Mouse (Mus musculus): ENCODE measurements around the gene Adam19. TPM values are rescaled to one million over a fixed set of nuclear protein-coding genes. Genes with fewer than 3 reads are reported as not detected.

Adam19 gene
- polyA plus RNA-seq, 1 experiment from 2014 or later, result 26.8 TPM

DNA sequence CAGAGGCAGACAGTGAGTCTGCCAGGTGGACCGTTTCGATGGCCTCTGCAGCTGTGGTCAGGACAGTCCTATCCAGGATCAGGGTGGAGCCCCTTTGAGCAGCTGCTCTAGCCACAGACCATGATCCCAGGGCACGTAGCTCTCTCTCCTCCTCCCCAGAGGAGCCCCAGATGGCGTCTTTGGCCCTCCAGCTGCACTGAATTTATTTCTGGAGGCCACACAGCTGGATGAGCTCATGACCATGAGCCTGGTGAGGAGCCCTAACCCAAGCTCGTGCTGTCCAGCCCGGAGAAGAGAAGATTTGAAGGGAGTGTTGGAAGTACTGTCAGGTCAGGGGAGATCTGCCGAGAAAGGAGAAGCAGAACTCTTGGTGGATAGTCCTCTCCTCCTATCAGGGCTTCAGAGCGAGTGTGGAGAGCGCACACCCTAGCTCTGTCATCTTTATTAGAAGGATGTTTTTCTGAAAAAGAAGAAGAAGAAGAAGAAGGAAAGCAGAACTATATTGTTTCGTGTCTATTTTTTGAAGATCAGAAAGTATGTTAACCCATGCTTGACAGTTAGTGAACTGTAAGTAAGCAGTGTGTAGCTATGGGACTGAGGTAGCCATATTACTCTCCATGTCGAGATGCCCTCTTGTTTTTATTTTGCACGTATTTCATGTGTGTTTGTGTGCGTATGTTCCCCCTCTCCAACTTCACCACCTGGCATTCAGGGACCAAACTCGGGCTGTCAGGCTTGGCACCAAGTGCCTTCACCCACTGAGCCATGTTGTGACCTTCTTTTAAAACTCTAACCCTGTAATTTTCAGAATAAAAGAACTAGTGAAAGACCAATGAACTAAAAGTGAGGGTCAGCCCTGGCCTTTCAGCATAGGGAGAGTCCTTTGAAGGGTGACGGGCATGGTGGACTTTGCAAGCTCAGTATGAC is 72.1 kb downstream of the Adam19 start:
- Histone ChIP-seq H3K4me1 (ENCODE audit: control insufficient read depth, insufficient read depth, low read length) (no peaks in the 10 kb centered on the region), H3K9me3 (ENCODE audit: control insufficient read depth, low read depth, low read length) (no peaks in the 10 kb centered on the region), H3K4me3 (ENCODE audit: low read depth, low read length) (no peak overlapping the region), H3K4me2 (replicated peaks; ENCODE audit: low read depth, low read length) (no peak overlapping the region), H3K36me3 (ENCODE audit: control insufficient read depth, insufficient read depth, low read length) (peaks cover 23% of the 10 kb centered on the region), H3K27ac (ENCODE audit: low read length) (peak overlapping the region; percentile 58), H3K27me3 (ENCODE audit: control insufficient read depth, insufficient read depth, low read length) (no peaks in the 10 kb centered on the region), H3K9ac (replicated peaks; ENCODE audit: low read depth, low read length) (no peak overlapping the region)
- WGBS, result 71% methylated on average over 15 of the region's 15 CpGs
- peak; percentile 54; the same call in 1 of the 2 replicates for ATAC-seq (ENCODE audit: insufficient number of reproducible peaks, insufficient read depth, low FRiP score, low read depth)

DNA sequence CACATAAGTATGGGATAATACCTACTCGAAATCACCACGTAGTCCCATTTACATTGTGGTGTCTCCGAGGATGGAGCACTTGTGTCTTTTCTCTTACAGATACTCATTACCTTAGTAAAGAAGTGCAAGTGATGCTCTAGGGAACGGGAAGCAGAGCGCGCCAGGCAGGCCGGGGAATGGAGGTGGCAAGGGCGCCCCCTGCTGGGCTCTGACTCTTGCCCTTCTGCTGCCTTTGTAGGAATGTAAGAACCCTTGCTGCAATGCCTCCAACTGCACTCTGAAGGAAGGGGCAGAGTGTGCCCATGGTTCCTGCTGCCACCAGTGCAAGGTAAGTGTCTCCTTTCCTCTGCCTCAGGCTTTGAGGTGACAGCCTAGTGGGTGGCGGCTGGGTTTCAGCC is 72.8 kb downstream of the Adam19 start:
- H3K9ac ChIP-seq (replicated peaks; ENCODE audit: low read depth, low read length), result no peak overlapping the region
- H3K9me3 ChIP-seq (ENCODE audit: control insufficient read depth, low read depth, low read length), result no peaks in the 10 kb centered on the region
- H3K27me3 ChIP-seq (ENCODE audit: control insufficient read depth, insufficient read depth, low read length), result no peaks in the 10 kb centered on the region
- WGBS, result 72% methylated on average over 9 of the region's 9 CpGs
- no peak overlapping the region for H3K4me3 ChIP-seq (ENCODE audit: low read depth, low read length)
- peaks cover 21% of the 10 kb centered on the region for H3K36me3 ChIP-seq (ENCODE audit: control insufficient read depth, insufficient read depth, low read length)
- ATAC-seq (ENCODE audit: insufficient number of reproducible peaks, insufficient read depth, low FRiP score, low read depth), result no peak
- no peaks in the 10 kb centered on the region for H3K4me1 ChIP-seq (ENCODE audit: control insufficient read depth, insufficient read depth, low read length)
- H3K4me2 ChIP-seq (replicated peaks; ENCODE audit: low read depth, low read length), result no peak overlapping the region
- H3K27ac ChIP-seq (ENCODE audit: low read length), result no peak overlapping the region

DNA sequence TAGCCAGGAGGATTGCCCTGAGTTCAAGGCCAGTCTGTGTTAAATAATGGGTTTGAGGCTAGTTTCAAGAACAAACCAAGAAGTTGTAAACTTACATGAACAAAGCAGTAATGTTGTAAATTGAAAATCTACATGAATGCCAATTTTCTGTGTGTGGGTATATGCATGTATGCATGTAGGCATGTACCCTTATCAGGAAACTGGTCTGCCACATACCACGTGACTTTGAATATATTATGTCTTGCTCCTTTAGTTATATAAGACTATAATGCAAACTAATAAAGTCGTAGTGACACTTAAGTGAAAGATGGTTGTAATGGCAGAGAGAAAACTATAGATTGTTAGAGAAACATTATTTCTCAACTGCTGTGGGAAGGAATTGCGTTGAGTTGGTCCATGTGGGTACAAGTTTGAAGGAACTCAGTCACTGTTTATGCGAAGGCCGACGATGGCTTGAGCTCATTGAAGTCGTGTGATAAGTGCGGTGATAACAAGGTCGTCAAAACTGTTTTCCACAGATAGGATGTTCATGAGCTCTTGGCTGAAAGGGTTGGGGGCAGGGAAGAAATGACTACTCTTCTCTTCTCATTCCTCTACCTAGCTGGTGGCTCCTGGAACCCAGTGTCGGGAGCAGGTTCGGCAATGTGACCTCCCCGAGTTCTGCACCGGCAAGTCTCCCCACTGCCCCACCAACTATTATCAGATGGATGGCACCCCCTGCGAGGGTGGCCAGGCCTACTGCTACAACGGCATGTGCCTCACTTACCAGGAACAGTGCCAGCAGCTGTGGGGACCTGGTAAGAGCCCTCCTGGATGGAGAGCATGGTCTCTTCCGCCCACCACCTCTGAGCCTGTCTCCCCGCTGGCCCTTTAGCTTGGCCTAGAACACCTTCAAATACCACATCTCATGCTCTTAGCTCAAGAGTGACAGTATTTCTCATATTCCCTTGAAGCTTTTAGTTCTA is 75.5 kb downstream of the Adam19 start:
- no peak overlapping the region for H3K9ac ChIP-seq (replicated peaks; ENCODE audit: low read depth, low read length)
- H3K27me3 ChIP-seq (ENCODE audit: control insufficient read depth, insufficient read depth, low read length), result no peaks in the 10 kb centered on the region
- H3K4me3 ChIP-seq (ENCODE audit: low read depth, low read length), result no peak overlapping the region
- H3K9me3 ChIP-seq (ENCODE audit: control insufficient read depth, low read depth, low read length), result no peaks in the 10 kb centered on the region
- 90% methylated on average over 17 of the region's 17 CpGs for WGBS
- H3K36me3 ChIP-seq (ENCODE audit: control insufficient read depth, insufficient read depth, low read length), result peaks cover 31% of the 10 kb centered on the region
- no peaks in the 10 kb centered on the region for H3K4me1 ChIP-seq (ENCODE audit: control insufficient read depth, insufficient read depth, low read length)
- ATAC-seq (ENCODE audit: insufficient number of reproducible peaks, insufficient read depth, low FRiP score, low read depth), result no peak
- H3K27ac ChIP-seq (ENCODE audit: low read length), result no peak overlapping the region
- no peak overlapping the region for H3K4me2 ChIP-seq (replicated peaks; ENCODE audit: low read depth, low read length)

DNA sequence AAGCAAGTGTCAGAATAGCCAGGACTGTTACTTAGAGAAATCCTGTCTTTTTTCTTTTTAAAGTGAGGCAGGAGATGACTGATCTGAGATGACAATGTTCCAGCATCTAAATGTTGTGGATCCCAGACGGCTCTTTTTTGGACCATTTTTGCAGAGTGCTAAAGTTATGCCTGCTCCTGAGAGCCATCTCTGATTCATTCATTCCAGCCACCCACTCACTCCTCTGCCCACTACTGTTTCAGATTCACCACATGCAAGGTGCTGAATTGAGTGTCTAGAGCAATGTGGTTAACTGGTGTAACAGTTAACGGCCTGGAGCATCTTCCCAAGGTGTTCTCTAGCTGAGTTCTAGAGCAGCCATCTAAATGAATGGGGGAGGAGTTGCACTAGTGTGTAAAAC is 79.1 kb downstream of the Adam19 start:
- Histone ChIP-seq H3K4me3 (ENCODE audit: low read depth, low read length) (no peak overlapping the region), H3K4me1 (ENCODE audit: control insufficient read depth, insufficient read depth, low read length) (no peaks in the 10 kb centered on the region), H3K27ac (ENCODE audit: low read length) (no peak overlapping the region), H3K27me3 (ENCODE audit: control insufficient read depth, insufficient read depth, low read length) (no peaks in the 10 kb centered on the region), H3K4me2 (replicated peaks; ENCODE audit: low read depth, low read length) (no peak overlapping the region), H3K36me3 (ENCODE audit: control insufficient read depth, insufficient read depth, low read length) (peaks cover 51% of the 10 kb centered on the region), H3K9ac (replicated peaks; ENCODE audit: low read depth, low read length) (no peak overlapping the region), H3K9me3 (ENCODE audit: control insufficient read depth, low read depth, low read length) (no peaks in the 10 kb centered on the region)
- 88% methylated on average over 2 of the region's 2 CpGs for WGBS
- ATAC-seq (ENCODE audit: insufficient number of reproducible peaks, insufficient read depth, low FRiP score, low read depth), result no peak

DNA sequence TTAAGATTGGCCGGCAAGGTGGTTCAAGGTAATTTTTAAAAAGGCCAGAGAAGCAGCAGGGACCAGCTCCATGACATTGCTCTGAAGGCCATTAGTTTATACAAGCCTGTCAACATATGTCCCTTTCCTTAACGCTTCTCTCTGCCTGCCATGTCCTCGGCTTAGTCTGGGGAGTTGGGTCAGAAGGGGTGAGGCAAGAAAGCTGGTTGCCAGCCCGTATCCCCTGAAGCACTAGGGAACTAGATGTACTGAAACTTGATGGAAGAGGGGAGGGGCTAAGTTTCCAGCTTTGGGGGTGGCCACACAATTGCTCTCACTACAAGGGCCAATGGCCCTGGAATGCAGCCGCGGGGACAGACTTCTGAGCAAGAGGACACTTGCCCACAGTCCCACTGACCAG is 87.5 kb downstream of the Adam19 start:
- H3K4me3 ChIP-seq (ENCODE audit: low read depth, low read length), result no peak overlapping the region
- peaks cover 45% of the 10 kb centered on the region; the same call in 1 of the 2 replicates for H3K36me3 ChIP-seq (ENCODE audit: control insufficient read depth, insufficient read depth, low read length)
- no peak overlapping the region for H3K27ac ChIP-seq (ENCODE audit: low read length)
- no peaks in the 10 kb centered on the region for H3K4me1 ChIP-seq (ENCODE audit: control insufficient read depth, insufficient read depth, low read length)
- no peak for ATAC-seq (ENCODE audit: insufficient number of reproducible peaks, insufficient read depth, low FRiP score, low read depth)
- H3K4me2 ChIP-seq (replicated peaks; ENCODE audit: low read depth, low read length), result no peak overlapping the region
- no peaks in the 10 kb centered on the region for H3K27me3 ChIP-seq (ENCODE audit: control insufficient read depth, insufficient read depth, low read length)
- H3K9me3 ChIP-seq (ENCODE audit: control insufficient read depth, low read depth, low read length), result no peaks in the 10 kb centered on the region
- H3K9ac ChIP-seq (replicated peaks; ENCODE audit: low read depth, low read length), result no peak overlapping the region
- WGBS, result 79% methylated on average over 6 of the region's 6 CpGs

DNA sequence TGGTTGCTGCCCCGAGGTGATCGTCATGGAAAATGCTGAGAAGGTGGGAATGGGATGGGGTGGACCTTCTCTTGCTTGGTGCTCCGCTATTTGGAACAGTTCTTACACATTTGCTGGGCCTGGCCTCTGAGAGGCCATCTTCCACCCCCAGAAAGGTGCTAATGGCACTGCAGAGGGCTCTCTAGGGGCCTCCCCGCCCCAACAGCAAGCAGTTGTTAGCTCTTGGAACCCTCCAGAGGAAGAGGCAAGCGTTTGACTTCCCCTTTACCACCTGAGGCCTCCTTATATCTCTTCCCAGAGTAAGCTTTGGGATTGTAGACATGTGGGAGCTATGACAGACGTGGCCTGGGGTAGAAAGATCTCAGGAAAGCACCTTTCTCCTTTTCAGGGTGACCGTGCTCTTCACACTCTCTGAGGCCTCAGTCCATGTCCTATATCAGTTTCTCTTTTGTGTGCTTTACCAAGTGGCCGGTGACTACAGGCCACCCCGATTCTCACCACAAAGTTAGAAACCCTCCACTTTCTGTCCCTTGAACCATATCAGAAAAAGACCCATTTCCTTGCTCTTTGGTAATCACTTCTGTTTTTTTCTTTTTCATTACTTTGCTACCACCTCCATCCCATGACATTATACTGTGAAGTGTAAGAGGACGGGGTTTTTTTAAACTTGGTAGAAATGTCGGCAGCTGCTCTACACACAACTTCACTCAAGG is 89.5 kb downstream of the Adam19 start:
- peaks cover 27% of the 10 kb centered on the region; the same call in 1 of the 2 replicates for H3K36me3 ChIP-seq (ENCODE audit: control insufficient read depth, insufficient read depth, low read length)
- 85% methylated on average over 11 of the region's 11 CpGs for WGBS
- no peak for ATAC-seq (ENCODE audit: insufficient number of reproducible peaks, insufficient read depth, low FRiP score, low read depth)
- no peaks in the 10 kb centered on the region for H3K9me3 ChIP-seq (ENCODE audit: control insufficient read depth, low read depth, low read length)
- H3K4me2 ChIP-seq (replicated peaks; ENCODE audit: low read depth, low read length), result no peak overlapping the region
- H3K4me3 ChIP-seq (ENCODE audit: low read depth, low read length), result no peak overlapping the region
- H3K4me1 ChIP-seq (ENCODE audit: control insufficient read depth, insufficient read depth, low read length), result no peaks in the 10 kb centered on the region
- no peak overlapping the region for H3K9ac ChIP-seq (replicated peaks; ENCODE audit: low read depth, low read length)
- no peak overlapping the region for H3K27ac ChIP-seq (ENCODE audit: low read length)
- no peaks in the 10 kb centered on the region for H3K27me3 ChIP-seq (ENCODE audit: control insufficient read depth, insufficient read depth, low read length)

DNA sequence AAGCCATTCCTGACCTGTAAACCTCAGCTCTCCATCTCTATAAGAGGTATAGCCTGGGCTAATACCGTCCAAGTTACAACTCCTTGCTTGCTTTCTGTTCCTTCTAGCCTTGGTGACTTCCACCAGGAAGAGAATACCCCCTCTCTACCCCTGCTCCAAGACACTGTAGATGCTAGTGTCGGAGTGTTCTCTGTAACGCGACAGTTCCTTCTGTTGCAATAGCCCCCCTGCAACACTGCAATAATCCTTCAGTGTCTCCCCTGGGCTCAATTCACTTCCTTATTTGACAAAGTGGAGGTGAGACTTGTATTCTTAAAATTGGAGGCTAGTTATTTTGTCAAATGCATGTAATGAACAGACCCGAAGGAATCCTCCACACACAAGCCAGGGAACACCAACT is 90.8 kb downstream of the Adam19 start:
- H3K9me3 ChIP-seq (ENCODE audit: control insufficient read depth, low read depth, low read length), result no peaks in the 10 kb centered on the region
- peaks cover 19% of the 10 kb centered on the region; the same call in 1 of the 2 replicates for H3K36me3 ChIP-seq (ENCODE audit: control insufficient read depth, insufficient read depth, low read length)
- H3K27me3 ChIP-seq (ENCODE audit: control insufficient read depth, insufficient read depth, low read length), result no peaks in the 10 kb centered on the region
- H3K4me1 ChIP-seq (ENCODE audit: control insufficient read depth, insufficient read depth, low read length), result no peaks in the 10 kb centered on the region
- no peak overlapping the region for H3K27ac ChIP-seq (ENCODE audit: low read length)
- no peak overlapping the region for H3K9ac ChIP-seq (replicated peaks; ENCODE audit: low read depth, low read length)
- no peak for ATAC-seq (ENCODE audit: insufficient number of reproducible peaks, insufficient read depth, low FRiP score, low read depth)
- no peak overlapping the region for H3K4me3 ChIP-seq (ENCODE audit: low read depth, low read length)
- H3K4me2 ChIP-seq (replicated peaks; ENCODE audit: low read depth, low read length), result no peak overlapping the region
- WGBS, result 92% methylated on average over 5 of the region's 5 CpGs

DNA sequence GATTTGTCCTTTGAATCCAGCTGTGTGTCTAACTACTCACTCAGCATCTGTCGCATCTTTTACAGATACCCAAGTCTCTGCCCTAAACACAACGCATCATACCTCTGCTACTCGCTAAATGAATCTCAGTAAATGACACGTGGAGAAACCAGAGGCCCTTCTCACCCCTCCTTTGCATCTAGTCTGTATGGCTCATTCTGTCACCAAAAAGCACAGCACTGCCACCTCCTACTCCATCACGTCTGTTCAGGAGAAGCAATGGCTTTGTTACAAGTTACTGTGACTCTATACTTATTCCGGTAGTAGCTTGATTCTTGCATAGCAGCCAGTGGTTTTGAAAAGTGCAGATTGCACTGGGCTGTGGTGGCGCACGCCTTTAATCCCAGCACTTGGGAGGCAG is 101.2 kb downstream of the Adam19 start:
- H3K4me2 ChIP-seq (replicated peaks; ENCODE audit: low read depth, low read length), result no peak overlapping the region
- H3K36me3 ChIP-seq (ENCODE audit: control insufficient read depth, insufficient read depth, low read length), result no peaks in the 10 kb centered on the region
- H3K9me3 ChIP-seq (ENCODE audit: control insufficient read depth, low read depth, low read length), result no peaks in the 10 kb centered on the region
- ATAC-seq (ENCODE audit: insufficient number of reproducible peaks, insufficient read depth, low FRiP score, low read depth), result no peak
- no peak overlapping the region for H3K4me3 ChIP-seq (ENCODE audit: low read depth, low read length)
- H3K27me3 ChIP-seq (ENCODE audit: control insufficient read depth, insufficient read depth, low read length), result no peaks in the 10 kb centered on the region
- 85% methylated on average over 8 of the region's 8 CpGs for WGBS
- no peak overlapping the region for H3K27ac ChIP-seq (ENCODE audit: low read length)
- H3K4me1 ChIP-seq (ENCODE audit: control insufficient read depth, insufficient read depth, low read length), result no peaks in the 10 kb centered on the region
- H3K9ac ChIP-seq (replicated peaks; ENCODE audit: low read depth, low read length), result no peak overlapping the region
